Mouse (Mus musculus) kidney, adult 11 months (tissue): Measurements from ENCODE around the gene Slc7a1.

Experiments used
- DNase-seq: peaks from one replicate; pipeline ENCODE4 v3.0.0; 2022

The Slc7a1 gene

GRCm38 (mm10) chr5:148314931-148315330, 84.8 kb downstream of the Slc7a1 start:
- no peak for DNase-seq

DNA sequence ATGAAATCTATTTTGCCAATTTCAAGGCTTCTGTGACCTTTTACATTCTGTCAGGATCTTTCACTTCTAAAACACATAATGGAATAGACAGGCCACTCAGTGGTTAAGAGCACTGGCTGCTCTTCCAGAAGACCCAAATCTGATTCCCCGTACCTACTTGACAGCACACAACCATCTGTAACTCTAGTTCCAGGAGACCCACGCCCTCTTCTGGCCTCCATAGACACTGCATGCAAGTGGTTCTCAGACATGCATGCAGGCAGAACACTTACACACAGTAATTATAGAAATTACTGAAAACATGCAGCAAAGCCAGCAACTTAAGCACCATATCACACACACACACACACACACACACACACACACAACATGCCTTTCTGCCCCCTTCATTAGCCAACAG, 87.3 kb downstream of the Slc7a1 start:
- DNase-seq: no peak

- DNase-seq: no peak
These were observed 88.9 kb downstream of the Slc7a1 start for GRCm38 (mm10) chr5:148310790-148311189.

GRCm38 (mm10) chr5:148304112-148304511, 95.6 kb downstream of the Slc7a1 start:
- DNase-seq: no peak

DNA sequence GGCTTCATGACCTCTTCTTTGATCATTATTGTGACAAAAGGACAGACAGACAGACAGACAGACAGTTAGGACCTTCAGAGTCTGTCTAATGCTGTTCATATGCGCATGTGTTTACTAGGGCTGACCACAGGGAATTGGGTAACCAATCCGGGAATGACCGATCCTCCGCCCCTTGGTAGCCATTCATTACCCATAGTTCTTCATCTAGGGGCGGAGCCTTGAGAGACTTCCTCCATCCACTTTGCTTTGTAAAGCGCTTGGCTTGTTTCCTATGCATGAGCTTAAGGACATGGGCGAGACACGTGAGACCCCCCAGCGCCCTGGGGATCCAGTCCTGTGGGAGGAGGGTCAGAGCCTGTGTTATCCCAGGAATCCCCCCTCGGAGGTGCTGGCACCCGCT, 96.7 kb downstream of the Slc7a1 start:
- DNase-seq: no peak

GRCm38 (mm10) chr5:148293346-148293745, 106.4 kb downstream of the Slc7a1 start:
- no peak for DNase-seq

DNA sequence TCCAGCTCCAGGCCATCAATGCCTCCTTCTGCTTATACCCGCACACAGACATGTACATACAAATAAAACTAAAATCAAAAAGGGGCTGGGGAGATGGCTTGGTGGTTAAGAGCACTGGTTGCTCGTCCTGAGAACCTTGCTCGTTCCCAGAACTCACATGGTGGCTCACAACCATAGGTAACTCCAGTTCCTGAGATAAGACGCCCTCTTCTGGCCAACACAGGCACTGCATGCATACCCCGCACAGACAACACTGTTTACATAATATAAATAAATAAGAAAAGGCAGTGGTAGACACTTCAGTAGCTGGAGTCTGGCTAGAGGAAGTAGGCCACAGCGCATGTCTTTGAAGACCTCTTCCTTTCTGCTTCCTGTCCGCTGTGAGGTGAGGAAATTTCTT, 106.8 kb downstream of the Slc7a1 start:
- no peak for DNase-seq

- DNase-seq: no peak
These were observed 109.8 kb downstream of the Slc7a1 start for GRCm38 (mm10) chr5:148289951-148290350.

- no peak for DNase-seq
These were observed 110.9 kb downstream of the Slc7a1 start for GRCm38 (mm10) chr5:148288804-148289203.

DNA sequence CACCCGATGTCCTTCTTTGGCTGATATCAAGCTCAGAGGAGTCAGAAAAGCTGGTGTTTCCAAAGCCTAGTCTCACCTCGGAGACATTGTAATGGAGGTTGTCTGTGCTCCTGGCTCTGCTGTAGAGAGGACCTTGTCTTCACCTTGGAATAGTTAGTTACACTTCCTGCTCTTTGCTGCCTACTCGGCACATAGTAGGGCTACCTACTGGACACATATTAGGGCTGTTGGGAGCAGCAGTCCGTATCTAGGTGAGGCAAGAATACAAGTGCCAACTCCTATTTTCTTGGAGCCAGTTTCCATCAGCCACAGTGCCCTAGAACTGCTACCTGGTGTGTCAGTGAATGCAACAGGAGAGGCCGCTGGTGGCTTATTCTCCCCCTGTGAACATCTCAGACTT, 112.2 kb downstream of the Slc7a1 start:
- no peak for DNase-seq

DNA sequence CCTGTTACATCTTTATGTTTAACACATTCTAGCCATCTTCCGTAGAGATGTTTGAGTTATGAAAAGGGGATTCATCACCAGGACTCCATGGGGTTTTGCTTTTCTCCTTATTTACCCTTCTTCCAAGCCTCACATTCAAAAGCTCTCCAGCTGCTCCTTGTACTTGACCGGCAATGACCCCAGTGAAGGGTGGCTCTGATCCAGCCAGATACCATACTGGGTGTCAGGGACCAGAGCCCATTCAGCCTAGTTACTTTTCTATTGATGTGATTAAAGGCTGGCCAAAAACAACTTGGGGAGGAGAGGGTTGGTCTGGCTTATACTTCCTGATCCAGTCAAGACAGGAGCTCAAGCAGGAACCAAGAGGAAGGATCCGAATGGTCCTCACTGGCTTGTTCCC, 116.1 kb downstream of the Slc7a1 start:
- DNase-seq: no peak

DNA sequence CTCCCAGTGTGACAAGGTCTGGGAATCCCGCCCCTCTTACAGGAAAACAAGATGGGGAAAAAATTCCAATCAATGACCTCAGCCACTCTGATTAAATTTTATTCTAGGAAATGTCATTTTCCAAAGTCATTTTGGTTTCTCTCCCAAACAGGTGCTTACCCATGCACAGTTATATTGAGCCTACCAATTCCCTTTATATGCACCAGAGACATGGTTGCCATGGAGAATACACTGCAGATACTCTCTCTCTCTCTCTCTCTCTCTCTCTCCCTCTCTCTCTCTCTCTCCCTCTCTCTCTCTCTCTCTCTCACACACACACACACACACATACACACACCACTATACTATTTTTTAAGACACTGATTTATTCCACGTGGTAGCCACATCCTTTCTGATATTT, 116.5 kb downstream of the Slc7a1 start:
- no peak for DNase-seq

- DNase-seq: no peak
These were observed 117.1 kb downstream of the Slc7a1 start for GRCm38 (mm10) chr5:148282631-148283030.

GRCm38 (mm10) chr5:148282093-148282492, 117.6 kb downstream of the Slc7a1 start:
- DNase-seq: no peak

DNA sequence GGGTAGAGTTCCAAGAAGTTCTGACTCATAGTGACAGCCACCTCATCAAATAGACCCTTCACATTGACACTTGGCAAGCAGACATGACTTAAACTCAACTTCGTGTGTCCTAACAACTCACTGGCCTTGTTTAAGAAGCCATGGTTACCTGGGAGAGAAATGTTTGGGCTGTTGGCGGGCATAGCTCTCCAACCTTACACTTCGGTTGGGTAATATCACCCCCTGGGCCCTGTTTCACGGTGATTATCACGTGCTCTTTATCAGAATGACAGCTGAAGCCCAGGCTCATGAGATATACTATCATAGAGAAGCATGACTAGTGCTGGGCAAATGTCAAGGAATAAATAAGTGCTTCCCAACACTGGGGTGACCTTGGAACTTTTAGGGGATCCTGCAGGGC, 119.4 kb downstream of the Slc7a1 start:
- no peak for DNase-seq

DNA sequence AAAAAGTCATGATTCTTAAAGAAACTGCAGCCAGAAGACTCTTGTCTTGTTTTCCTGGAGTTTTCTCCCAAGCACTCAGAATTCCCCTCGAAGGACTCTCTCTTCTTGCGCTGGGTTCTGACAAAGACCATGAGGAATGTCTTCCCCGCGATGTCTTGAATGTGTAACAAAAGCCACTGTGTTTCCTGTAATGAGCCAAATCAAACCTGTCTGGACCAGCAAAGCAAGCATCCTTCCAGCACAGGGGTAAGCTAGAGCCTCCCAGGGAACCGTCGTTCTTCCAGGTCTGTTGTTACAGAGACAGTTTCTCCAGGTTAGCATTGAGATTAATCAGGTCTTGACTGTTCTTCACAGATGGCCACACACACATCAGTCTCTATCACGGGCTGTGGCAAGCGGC, 121.5 kb downstream of the Slc7a1 start:
- no peak for DNase-seq
